ENCODE assay signal across 9 mouse cellular contexts in the genomic region with DNA sequence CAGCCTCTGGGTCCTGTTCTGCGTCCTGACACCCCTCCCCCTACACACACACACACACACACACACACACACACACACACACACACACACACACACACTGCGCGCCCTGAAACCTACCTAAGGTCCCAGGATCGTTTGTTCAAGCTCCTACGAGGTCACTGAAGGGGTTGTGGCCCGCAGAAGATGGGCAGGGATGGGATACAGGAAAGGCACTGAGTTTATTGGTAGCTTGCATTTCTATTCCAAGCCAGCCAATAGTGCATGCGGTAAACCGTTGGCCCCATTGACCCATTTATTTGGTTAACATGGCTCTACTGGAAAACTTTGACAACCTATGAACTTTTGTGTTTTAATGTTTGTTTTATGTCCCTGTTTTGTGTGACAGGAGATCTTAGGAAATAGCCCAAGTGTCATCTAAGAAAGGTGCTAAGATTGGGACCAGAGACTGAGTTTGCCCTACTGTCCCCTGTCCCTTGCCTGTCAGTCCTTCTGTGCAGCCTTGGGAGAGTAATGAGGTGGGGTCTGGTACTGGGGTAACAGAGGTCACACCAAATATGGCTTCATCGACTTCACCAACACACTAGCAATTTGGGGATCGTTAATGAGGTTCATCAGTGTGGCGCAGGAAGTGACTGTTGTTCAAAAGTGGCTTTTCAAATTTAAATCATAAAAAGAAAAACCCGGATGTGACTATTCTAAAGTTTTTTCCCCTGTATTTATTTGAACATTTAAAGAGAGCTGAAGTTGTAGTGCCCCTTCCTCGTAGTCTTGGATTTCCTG. TPM values are rescaled to one million over a fixed set of nuclear protein-coding genes. Genes with fewer than 3 reads are reported as not detected.
A peak's percentile ranks its signal among the peaks of the same experiment; 100 is the strongest.
DNase-seq lines count a peak whose midpoint lies in the region; ATAC-seq and TF ChIP-seq lines count a peak whose summit lies in the region.
"Had no signal": no experiment of that assay in that cellular context is flagged by ENCODE, and none has a peak within 500 bp of the region (broad histone marks: within the 10 kb centered on the region; RNA-seq: fewer than 3 reads in every experiment).

No protein-coding gene starts in this region.

- H3K9me3 ChIP-seq in forebrain, embryonic 12.5 days: no peaks in the 10 kb centered on the region

- peak; percentile 15 for DNase-seq in thymus, adult 2 months
- DNase-seq in thymus, postnatal 10 days (ENCODE audit: low spot score in 2 of 2): no peak
- DNase-seq in liver, adult 2 months (ENCODE audit: extremely low read depth, low read depth, low spot score): peak; percentile 98
- no peak for DNase-seq in right cerebral cortex, adult 2 months (ENCODE audit: low spot score in 2 of 2)
- no peak for DNase-seq in gastrocnemius, postnatal 10 days
- DNase-seq in adrenal gland, adult (ENCODE audit: inconsistent age in 2 of 2, low spot score in 1 of 2): no peak

- ATAC-seq in forebrain, embryonic 12.5 days (ENCODE audit: low FRiP score): no peak

- no peak for TF ChIP-seq POLR2A in thymus, adult 2 months (IDR thresholded peaks at IDR 0.05; ENCODE audit: control insufficient read depth, extremely low read depth, insufficient read depth, low read length, poor library complexity)
- TF ChIP-seq POLR2A in liver, adult 2 months (IDR thresholded peaks at IDR 0.05; ENCODE audit: extremely low read depth, insufficient read depth, low read length): no peak
- no peak for TF ChIP-seq POLR2A in olfactory bulb, adult 2 months (IDR thresholded peaks at IDR 0.05; ENCODE audit: insufficient read depth, low read depth, low read length)

- TF ChIP-seq CTCF in thymus, adult 2 months (IDR thresholded peaks at IDR 0.05; ENCODE audit: borderline replicate concordance, control insufficient read depth, extremely low read depth, insufficient read depth, low read length, poor library complexity): no peak
- no peak for TF ChIP-seq CTCF in liver, adult 2 months (IDR thresholded peaks at IDR 0.05; ENCODE audit: low read depth, low read length)
- TF ChIP-seq CTCF in olfactory bulb, adult 2 months (IDR thresholded peaks at IDR 0.05; ENCODE audit: insufficient read depth, low read depth, low read length): no peak

- H3K4me2 ChIP-seq in forebrain, embryonic 12.5 days: peak overlapping the region; percentile 70

- H3K4me1 ChIP-seq in thymus, adult 2 months (replicated peaks; ENCODE audit: control insufficient read depth, insufficient read depth, low read length): peaks cover 10% of the 10 kb centered on the region; the same call in 1 of the 2 replicates
- H3K4me1 ChIP-seq in forebrain, embryonic 12.5 days: peaks cover 22% of the 10 kb centered on the region
- H3K4me1 ChIP-seq in liver, adult 2 months (ENCODE audit: control insufficient read depth, insufficient read depth, low read length): peaks cover 21% of the 10 kb centered on the region
- peaks cover 12% of the 10 kb centered on the region for H3K4me1 ChIP-seq in olfactory bulb, adult 2 months (ENCODE audit: control insufficient read depth, insufficient read depth, low read length)

- no peaks in the 10 kb centered on the region for H3K36me3 ChIP-seq in thymus, adult 2 months (ENCODE audit: control insufficient read depth, insufficient read depth, low read length)
- H3K36me3 ChIP-seq in forebrain, embryonic 12.5 days (replicated peaks): peaks cover 10% of the 10 kb centered on the region; the same call in 1 of the 2 replicates
- no peaks in the 10 kb centered on the region for H3K36me3 ChIP-seq in liver, adult 2 months (ENCODE audit: control insufficient read depth, insufficient read depth, low read length)

- no peaks in the 10 kb centered on the region for H3K27me3 ChIP-seq in thymus, adult 2 months (ENCODE audit: control insufficient read depth, insufficient read depth, low read length)
- no peaks in the 10 kb centered on the region for H3K27me3 ChIP-seq in forebrain, embryonic 12.5 days
- no peaks in the 10 kb centered on the region for H3K27me3 ChIP-seq in liver, adult 2 months (ENCODE audit: control insufficient read depth, insufficient read depth, low read length)

- peak overlapping the region; percentile 77 for H3K4me3 ChIP-seq in thymus, adult 2 months (ENCODE audit: control insufficient read depth, insufficient read depth, low read length)
- H3K4me3 ChIP-seq in forebrain, embryonic 12.5 days (replicated peaks): peak overlapping the region; percentile 57
- peak overlapping the region; percentile 88 for H3K4me3 ChIP-seq in liver, adult 2 months (ENCODE audit: insufficient read depth, low read depth, low read length)
- peak overlapping the region; percentile 78 for H3K4me3 ChIP-seq in olfactory bulb, adult 2 months (ENCODE audit: insufficient read depth, low read depth, low read length)

- peak overlapping the region; percentile 76 for H3K9ac ChIP-seq in forebrain, embryonic 12.5 days
- peak overlapping the region; percentile 94 for H3K9ac ChIP-seq in liver, adult 2 months (ENCODE audit: low read depth, low read length)

- H3K27ac ChIP-seq in thymus, adult 2 months (ENCODE audit: control insufficient read depth, insufficient read depth, low read length): peak overlapping the region; percentile 74
- H3K27ac ChIP-seq in forebrain, embryonic 12.5 days: peak overlapping the region; percentile 86
- H3K27ac ChIP-seq in liver, adult 2 months (replicated peaks; ENCODE audit: insufficient read depth, low read depth, low read length): peak overlapping the region; percentile 98
- H3K27ac ChIP-seq in olfactory bulb, adult 2 months (ENCODE audit: insufficient read depth, low read depth, low read length): peak overlapping the region; percentile 75

- peaks cover 37% of the 10 kb centered on the region for H3K79me2 ChIP-seq in liver, adult 2 months (ENCODE audit: control insufficient read depth, insufficient read depth, low read length)

- WGBS in thymus, adult 2 months: 2% methylated on average over 13 of the region's 13 CpGs
- 42% methylated on average over 13 of the region's 13 CpGs for WGBS in forebrain, embryonic 12.5 days
- 6% methylated on average over 13 of the region's 13 CpGs for WGBS in liver, adult 2 months
- WGBS in olfactory bulb, adult 2 months: 25% methylated on average over 13 of the region's 13 CpGs

RNA-seq across cellular contexts. Expression of a gene that starts 1.1 kb away (rescaled TPM):
- polyA plus RNA-seq in thymus, adult 2 months (2012; rRNA removed): 57.0 and 69.9 TPM in 2 replicates
- 29.2 and 29.9 TPM in 2 replicates for polyA plus RNA-seq in forebrain, embryonic 12.5 days (2016; fragmentation: Nextera tagmentation; extraction: Ambion mirVana)
- 69.1 and 84.2 TPM in 2 replicates for total RNA-seq in liver, adult 2 months (2014; rRNA removed)
- polyA plus RNA-seq in liver, adult 2 months (2012; rRNA removed): 115 and 144 TPM in 2 replicates
- not detected in 2 replicates for polyA plus RNA-seq in olfactory bulb, adult 2 months (2012; ENCODE audit: insufficient read depth, insufficient read length, low replicate concordance, missing spikeins)
- 10 to 100 TPM; 19.4 to 22.9 TPM for total RNA-seq in gastrocnemius, postnatal 10 days (2021)

RNA-seq across cellular contexts. Expression of a gene that starts 17.9 kb away (rescaled TPM):
- not detected in 2 replicates for polyA plus RNA-seq in thymus, adult 2 months (2012; rRNA removed)
- polyA plus RNA-seq in forebrain, embryonic 12.5 days (2016; fragmentation: Nextera tagmentation; extraction: Ambion mirVana): not detected in 2 replicates
- total RNA-seq in liver, adult 2 months (2014; rRNA removed): 0.83 TPM in 1 of 2 replicates, not detected in the other
- not detected in 2 replicates for polyA plus RNA-seq in liver, adult 2 months (2012; rRNA removed)
- polyA plus RNA-seq in olfactory bulb, adult 2 months (2012; ENCODE audit: insufficient read depth, insufficient read length, low replicate concordance, missing spikeins): not detected in 2 replicates
- total RNA-seq in gastrocnemius, postnatal 10 days (2021): not detected
- total RNA-seq: common myeloid progenitor, adult 5-6 weeks had no signal

RNA-seq across cellular contexts. Expression of a gene that starts 32.3 kb away (rescaled TPM):
- polyA plus RNA-seq in thymus, adult 2 months (2012; rRNA removed): 28.5 and 35.6 TPM in 2 replicates
- 5.8 and 6.3 TPM in 2 replicates for polyA plus RNA-seq in forebrain, embryonic 12.5 days (2016; fragmentation: Nextera tagmentation; extraction: Ambion mirVana)
- 7.3 and 9.5 TPM in 2 replicates for total RNA-seq in liver, adult 2 months (2014; rRNA removed)
- 5.0 and 5.1 TPM in 2 replicates for polyA plus RNA-seq in liver, adult 2 months (2012; rRNA removed)
- not detected in 2 replicates for polyA plus RNA-seq in olfactory bulb, adult 2 months (2012; ENCODE audit: insufficient read depth, insufficient read length, low replicate concordance, missing spikeins)
- 10 to 100 TPM; 13.4 to 17.0 TPM for total RNA-seq in gastrocnemius, postnatal 10 days (2021)

Comparison
In these comparisons a context has a peak if more than half of its experiments do, and no peak if none do; other contexts are left out.
1. DNase-seq: peak in thymus, adult 2 months (single experiment) and liver, adult 2 months (single experiment); none in thymus, postnatal 10 days (0 of 2), right cerebral cortex, adult 2 months (0 of 2), gastrocnemius, postnatal 10 days (single experiment) and adrenal gland, adult (0 of 2).
2. Peak in every context shown above with its lines, with median percentiles within 50 percentile points of each other: H3K27ac ChIP-seq and H3K4me3 ChIP-seq.